Mouse (Mus musculus) thymus, adult 18-20 months (tissue): Measurements from ENCODE around the gene Fut2.
A peak's percentile ranks its signal among the peaks of the same experiment; 100 is the strongest.

Source experiments
- DNase-seq, 2 experiments: peaks; one replicate each; pipeline ENCODE4 v3.0.0; 2022; ENCODE audit warnings: mixed read lengths in 2 of 2

The Fut2 gene

DNA sequence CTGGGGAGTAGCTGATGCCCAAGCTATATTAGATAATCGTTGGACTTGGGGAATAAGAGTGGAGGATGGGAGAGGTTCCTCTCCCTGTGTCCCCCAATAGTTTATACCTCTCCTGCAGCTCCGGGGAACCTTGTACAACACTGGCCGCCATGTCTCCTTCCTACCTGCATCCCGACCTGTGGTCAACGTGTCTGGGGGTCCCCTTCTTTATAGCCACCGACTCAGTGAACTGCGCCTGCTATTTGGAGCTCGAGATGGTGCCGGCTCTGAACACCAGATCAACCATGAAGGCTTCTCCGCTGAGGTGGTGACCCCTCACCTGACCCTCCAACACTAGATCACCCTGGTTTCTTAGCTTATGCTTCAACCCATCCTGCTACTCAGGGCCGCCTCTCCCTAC lies 36.1 kb upstream of the Fut2 start:
- DNase-seq, result no peak

- no peak for DNase-seq
These were observed 35.4 kb upstream of the Fut2 start for GRCm38 (mm10) chr7:45701607-45702006.

GRCm38 (mm10) chr7:45701072-45701471 lies 34.9 kb upstream of the Fut2 start:
- no peak for DNase-seq

DNA sequence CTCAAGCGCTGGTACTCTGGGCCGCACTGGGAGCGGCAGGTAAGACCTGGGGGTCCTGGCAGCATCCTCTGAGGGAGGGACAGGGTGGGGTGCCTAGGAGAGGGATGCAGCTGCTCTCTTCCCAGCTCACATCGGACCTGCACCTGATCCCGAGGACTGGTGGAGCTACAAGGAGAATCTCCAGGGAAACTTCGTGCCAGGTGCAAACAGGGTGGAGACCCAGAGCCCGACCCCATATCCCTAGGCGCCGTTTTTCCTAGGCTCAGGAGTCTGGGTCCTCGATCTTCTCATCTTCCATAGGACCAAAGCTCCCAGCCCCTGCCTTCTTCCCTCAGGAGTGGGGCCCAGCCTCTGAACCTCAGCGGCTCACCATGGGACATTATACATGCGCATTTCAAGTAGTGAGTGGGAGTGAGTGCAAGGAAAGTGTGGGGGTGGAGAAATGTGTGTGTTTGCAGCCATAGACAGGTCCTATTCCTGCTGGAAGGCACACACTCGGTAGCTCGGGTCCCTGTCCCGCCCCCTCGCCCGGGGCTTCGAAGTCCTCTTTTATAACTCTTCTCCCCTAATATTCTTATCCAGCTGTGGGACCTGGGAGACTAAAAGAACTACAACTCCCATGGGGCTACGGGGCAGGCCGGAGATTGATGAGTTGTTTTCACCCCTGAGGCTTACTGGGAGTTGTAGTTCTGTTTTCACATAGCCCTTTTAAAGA lies 34.3 kb upstream of the Fut2 start:
- peak; percentile 46 to 61 for DNase-seq

DNA sequence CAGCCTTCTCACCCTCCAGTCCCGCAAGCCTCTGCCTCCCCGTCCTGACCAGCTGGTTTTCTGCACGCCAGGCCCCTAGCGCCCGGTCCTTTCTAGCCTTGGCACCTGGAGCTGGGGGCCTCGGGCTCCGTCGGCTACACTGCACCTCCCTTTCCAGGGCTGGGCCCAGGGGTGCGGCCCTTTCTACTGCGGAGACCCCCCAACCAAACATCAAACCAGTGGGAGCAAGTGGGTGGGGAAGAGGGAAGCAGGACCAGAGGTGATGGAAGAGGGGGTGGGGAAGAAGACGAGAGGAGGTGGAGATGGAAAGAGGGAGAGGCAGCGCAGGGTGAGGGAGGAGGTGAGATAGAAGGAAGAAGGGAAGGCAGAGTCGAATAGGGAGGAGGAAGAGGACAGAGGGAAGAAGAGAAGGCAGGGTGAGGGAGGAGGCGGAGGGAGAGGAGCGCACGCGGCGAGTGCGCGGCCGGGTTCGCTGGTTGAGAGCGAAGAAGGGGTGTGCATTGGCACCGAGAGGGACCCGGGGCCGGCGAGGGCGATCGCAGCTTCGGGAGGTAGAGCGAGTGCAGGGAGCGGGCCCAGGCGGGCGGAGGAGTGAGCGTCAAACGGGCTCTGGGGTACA lies 33.4 kb upstream of the Fut2 start, which contains the start of gene Car11:
TSS of gene Car11 (plus strand) at position 321 of the 619 bp plus-strand sequence.
- peak in 1 of 2 experiments; percentile 12 for DNase-seq

DNA sequence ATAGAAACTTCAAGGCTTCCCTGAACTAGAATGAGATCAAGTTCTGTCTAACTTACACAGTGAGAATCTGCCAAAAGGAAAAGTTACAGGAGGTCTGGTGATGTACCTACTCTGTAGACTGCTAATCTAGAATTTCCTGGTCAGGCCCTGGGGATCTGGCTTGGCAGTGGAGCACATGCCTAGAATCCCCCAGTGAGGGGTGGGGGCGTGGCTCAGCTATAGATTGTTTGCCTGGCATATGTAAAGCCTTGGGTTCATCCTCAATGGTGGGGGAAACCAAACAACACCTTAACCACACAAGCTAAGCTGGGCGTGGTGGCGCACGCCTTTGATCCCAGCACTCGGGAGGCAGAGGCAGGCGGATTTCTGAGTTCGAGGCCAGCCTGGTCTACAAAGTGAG lies 31.7 kb upstream of the Fut2 start:
- no peak for DNase-seq

DNA sequence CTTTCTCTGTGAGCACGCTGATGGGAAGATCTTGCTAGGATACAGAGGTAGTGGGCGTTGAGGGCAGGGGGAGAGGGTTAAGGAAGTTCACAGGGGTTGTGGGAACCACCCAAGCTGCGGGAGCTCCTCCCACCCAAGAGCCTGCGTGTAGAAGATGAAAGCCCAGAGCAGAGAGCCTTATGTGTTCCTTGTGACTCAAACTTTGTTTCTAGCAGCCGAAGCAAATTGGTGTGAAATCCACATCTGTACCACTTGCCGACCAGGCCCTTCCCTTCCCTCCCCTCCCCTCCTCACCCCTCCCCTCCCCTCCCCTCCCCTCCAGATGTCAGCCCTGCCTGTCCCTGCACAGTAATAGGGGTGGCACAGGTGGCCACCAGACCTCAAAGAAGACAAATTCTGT lies 28.9 kb upstream of the Fut2 start:
- DNase-seq, result peak in 1 of 2 experiments; percentile 41

DNA sequence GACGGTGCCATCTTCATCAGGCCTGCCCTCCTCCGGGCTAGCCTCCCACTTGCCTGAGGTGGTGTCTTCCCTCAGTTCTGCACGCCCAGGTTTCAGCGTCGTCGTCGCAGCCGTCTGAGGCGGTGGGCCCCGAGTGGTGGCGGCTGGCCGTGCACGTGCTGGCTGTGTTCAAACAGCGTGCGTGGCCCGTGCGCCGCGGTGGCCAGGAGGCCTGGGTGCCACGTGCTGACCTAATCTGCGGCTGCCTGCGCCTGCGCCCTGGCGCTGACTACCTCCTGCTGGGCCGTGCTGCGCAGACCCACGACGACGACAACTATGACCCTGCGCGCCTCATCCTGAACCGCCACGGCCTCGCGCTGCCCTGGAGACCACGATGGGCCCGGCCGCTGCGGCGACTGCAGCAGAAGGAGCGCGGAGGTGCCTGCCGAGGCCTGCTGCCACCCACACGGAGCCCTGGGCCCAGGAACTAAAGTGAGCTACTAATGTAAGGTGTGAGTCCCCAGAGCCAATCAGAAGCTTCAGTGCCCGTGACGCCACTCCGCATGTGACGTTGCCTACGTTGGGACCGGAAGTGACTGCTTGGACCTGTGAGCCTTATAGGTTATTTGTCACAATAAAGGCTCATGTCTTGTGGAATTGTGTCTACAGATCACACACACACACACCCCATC lies 27.9 kb upstream of the Fut2 start, which contains the start of gene Sec1:
TSS of gene Sec1 (minus strand) at position 482 of the 671 bp plus-strand sequence.
- no peak for DNase-seq

DNA sequence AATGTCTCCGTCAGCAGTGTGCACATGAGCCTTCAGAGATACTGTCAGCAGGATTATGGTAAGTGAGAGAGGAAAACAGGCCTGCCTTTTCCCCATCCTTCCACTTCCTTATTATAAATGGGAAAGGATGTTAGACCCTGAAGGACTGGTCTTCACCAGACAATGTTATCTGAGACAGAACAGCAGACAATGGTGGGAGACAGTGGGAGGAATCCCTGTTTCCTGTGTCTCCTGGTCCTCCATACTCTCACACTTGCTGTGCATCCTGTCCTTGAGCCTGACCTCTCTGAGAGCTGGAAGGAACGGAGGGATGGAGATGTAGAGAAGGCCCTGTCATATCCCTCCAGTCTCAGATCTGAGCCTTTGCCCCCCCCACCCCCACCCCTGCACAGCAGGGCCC lies 26.2 kb upstream of the Fut2 start:
- no peak for DNase-seq

GRCm38 (mm10) chr7:45689800-45690199 lies 23.6 kb upstream of the Fut2 start:
- no peak for DNase-seq

- no peak for DNase-seq
These were observed 22.9 kb upstream of the Fut2 start for GRCm38 (mm10) chr7:45689099-45689498.

DNA sequence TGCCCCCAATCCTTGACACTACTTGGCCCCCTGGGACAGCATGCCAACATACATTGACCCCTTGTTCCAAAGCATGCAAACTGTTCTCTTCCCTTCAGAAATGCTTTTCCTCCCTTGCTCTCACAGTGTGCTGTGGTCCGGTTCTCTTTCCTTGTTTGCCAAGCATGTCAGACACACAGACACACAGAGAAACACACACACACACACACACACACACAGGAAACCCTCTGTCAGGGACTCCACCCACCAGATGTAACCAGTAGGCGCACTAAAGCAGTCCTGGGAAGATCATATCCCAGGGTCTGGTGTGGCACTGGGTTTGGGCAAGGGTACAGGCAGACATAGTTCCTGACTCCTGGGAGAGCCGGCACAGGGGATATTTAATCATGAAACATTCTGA lies 20.6 kb upstream of the Fut2 start:
- no peak for DNase-seq

- no peak for DNase-seq
These were observed 19.6 kb upstream of the Fut2 start for GRCm38 (mm10) chr7:45685811-45686210.

GRCm38 (mm10) chr7:45683396-45684050 lies 17.3 kb upstream of the Fut2 start, which contains the start of gene Ntn5:
TSS of gene Ntn5 (plus strand) at chr7:45684022.
- DNase-seq, result no peak

GRCm38 (mm10) chr7:45682144-45683126 lies 16.2 kb upstream of the Fut2 start:
- peak; percentile 50 to 67 for DNase-seq

DNA sequence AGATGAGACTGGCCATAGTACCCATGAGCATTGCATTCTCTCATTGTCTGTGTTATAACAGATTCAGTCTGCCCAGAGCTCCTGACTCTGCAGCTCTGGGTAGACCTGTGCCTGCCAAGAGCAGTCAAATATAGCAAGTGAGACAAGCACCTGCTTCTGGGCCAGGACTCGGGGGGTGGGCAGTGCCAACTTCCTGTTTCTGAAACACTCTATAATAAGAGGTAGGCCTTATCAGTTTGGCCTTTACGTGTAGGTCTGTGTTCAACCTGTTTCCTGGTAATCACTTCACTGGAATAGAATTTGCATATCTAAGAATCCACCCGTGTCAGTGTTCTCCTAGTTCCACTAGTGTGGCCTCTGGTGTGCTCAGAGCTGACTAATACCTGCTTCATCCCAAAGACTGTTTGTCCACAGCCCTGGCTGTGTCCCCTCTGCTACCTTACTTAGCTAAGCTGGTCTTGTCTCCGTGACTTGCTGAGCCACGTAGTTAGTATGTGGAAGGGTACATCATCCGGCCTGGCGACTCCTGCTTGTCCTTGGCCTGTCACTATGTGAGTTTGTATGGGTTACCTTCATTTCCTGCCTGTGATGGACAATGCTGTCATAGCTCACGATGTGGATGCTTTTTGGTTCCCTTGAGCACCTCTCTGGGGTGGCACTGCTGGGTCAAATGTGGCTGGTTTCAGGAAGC lies 15.0 kb upstream of the Fut2 start:
- no peak for DNase-seq

DNA sequence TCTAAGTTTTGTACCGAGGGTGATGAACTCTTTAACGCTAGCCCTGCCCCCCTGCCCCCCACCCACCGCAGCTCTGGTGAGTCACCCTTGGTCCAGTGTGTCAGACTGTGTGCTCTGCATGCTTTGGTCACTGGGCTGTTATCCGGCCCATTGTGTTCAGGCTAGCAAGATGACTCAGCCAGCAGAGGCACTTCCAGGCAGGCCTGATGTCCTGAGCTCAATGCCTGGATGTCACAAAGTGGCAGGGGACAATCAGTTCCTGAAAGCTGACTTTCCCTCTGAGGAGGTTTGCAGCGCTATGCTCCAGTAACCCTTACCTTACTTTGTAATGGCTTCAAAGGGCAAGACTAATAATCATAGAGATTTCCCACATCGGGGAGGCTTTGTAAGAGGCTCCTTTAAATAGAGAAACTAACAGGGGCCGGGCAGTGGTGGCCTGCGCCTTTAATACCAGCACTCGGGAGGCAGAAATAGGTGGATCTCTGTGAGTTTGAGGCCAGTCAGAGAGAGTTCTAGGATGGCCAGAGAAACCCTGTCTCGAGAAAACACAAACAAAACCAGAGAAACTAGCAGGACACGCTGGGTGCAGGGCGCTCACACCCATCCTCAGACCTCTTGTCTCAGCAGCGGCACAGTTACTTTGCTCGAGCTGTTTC lies 13.9 kb upstream of the Fut2 start:
- DNase-seq, result no peak

GRCm38 (mm10) chr7:45678513-45678912 lies 12.3 kb upstream of the Fut2 start:
- no peak for DNase-seq

GRCm38 (mm10) chr7:45677627-45678295 lies 11.6 kb upstream of the Fut2 start:
- DNase-seq, result no peak

DNA sequence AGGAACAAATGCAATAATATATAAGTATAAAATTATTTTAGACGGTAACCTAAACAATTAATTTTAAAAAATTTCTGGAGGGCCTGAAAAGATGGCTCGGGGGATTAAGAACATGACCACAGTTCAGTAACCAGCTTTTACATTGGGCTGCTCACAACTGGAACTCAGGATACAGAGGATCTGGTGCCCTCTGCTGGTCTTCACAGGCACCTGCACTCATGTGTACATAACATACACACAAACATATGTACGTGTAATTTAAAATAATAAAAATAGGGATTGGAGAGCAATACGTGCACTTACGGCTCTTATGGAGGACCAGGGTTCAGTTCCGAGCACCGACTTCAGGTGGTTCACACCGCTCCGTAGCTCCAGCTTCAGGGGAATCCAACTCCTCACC lies 2.7 kb upstream of the Fut2 start:
- DNase-seq, result no peak
